Mouse (Mus musculus): Measurements from ENCODE around the gene Tuba1a. TPM values are rescaled to one million over a fixed set of nuclear protein-coding genes. Genes with fewer than 3 reads are reported as not detected.
"Not testable (repeated sequence)": the region's sequence is repeated elsewhere in the genome, so short reads cannot be mapped to it uniquely, and the experiment has no call there.

The Tuba1a gene
- polyA plus RNA-seq, 1 experiment from 2014 or later: 7,669 TPM

- ATAC-seq (ENCODE audit: low FRiP score) (no peak), DNase-seq (ENCODE audit: low spot score, missing footprints) (no peak)
- Histone ChIP-seq H3K27ac (ENCODE audit: low read depth, low read length) (no peak overlapping the region), H3K36me3 (ENCODE audit: control insufficient read depth, insufficient read depth, low read length) (no peaks in the 10 kb centered on the region), H3K4me3 (ENCODE audit: low read depth, low read length) (no peak overlapping the region), H3K27me3 (ENCODE audit: control insufficient read depth, insufficient read depth, low read length) (no peaks in the 10 kb centered on the region), H3K9me3 (ENCODE audit: control insufficient read depth, low read length) (no peaks in the 10 kb centered on the region), H3K9ac (ENCODE audit: low read length) (no peak overlapping the region), H3K4me2 (no peak overlapping the region), H3K4me1 (ENCODE audit: control insufficient read depth, insufficient read depth, low read length) (no peaks in the 10 kb centered on the region)
- WGBS: 79% methylated on average over 3 of the region's 3 CpGs
These were observed 28.8 kb downstream of the Tuba1a start for GRCm38 (mm10) chr15:98924682-98925081.

DNA sequence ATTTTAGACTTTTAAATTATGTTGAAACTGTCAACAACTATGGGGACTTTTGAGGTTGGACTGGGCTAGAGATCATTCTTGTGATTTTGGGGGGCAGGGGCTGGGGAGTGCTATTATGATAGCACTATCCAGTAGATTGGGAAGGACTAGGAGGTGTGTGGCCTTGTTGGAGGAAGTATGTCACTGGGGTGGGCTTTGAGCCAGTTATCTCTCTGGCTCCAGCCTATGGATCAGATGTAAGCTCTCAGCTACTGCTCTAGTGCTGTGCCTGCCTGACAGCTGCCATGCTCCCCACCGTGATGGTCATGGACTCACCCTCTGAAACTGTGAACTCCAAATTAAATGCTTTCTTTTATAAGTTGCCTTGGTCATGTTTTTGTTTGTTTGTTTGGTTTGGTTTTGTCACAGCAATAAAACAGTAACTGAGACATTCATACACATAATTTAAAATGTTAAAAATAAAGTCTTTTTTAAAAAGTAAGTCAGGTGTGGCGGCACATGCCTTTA lies 30.4 kb downstream of the Tuba1a start:
- H3K4me3 ChIP-seq (ENCODE audit: low read depth, low read length): no peak overlapping the region
- H3K4me1 ChIP-seq (ENCODE audit: control insufficient read depth, insufficient read depth, low read length): no peaks in the 10 kb centered on the region
- DNase-seq (ENCODE audit: low spot score, missing footprints) (no peak), ATAC-seq (ENCODE audit: low FRiP score) (no peak)
- no peaks in the 10 kb centered on the region for H3K27me3 ChIP-seq (ENCODE audit: control insufficient read depth, insufficient read depth, low read length)
- no peaks in the 10 kb centered on the region for H3K36me3 ChIP-seq (ENCODE audit: control insufficient read depth, insufficient read depth, low read length)
- H3K4me2 ChIP-seq: no peak overlapping the region
- no peak overlapping the region for H3K27ac ChIP-seq (ENCODE audit: low read depth, low read length)
- H3K9ac ChIP-seq (ENCODE audit: low read length): no peak overlapping the region
- 86% methylated on average over 2 of the region's 2 CpGs for WGBS
- H3K9me3 ChIP-seq (ENCODE audit: control insufficient read depth, low read length): no peaks in the 10 kb centered on the region

DNA sequence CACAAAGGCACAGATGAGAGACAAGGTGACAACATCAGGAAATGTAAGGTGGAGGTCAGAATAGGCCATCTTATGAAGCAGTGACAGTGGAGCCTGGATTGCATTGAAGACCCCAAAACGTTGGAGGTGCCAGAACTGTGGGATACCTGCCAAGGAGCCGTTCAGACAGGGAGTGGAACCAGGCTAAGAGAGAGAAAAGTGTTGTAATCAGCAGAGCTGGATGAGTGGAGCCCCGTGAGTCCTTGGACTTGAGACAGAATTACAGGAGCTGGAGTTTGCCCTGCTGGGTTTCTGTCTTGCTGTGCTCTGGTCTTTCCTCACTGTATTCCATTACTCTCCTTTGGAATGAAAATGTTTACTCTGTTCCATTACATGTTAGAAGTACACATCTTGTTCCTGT lies 30.9 kb downstream of the Tuba1a start:
- Histone ChIP-seq H3K27ac (ENCODE audit: low read depth, low read length) (no peak overlapping the region), H3K27me3 (ENCODE audit: control insufficient read depth, insufficient read depth, low read length) (no peaks in the 10 kb centered on the region), H3K9me3 (ENCODE audit: control insufficient read depth, low read length) (no peaks in the 10 kb centered on the region), H3K4me1 (ENCODE audit: control insufficient read depth, insufficient read depth, low read length) (no peaks in the 10 kb centered on the region), H3K4me2 (no peak overlapping the region), H3K4me3 (ENCODE audit: low read depth, low read length) (no peak overlapping the region), H3K36me3 (ENCODE audit: control insufficient read depth, insufficient read depth, low read length) (no peaks in the 10 kb centered on the region), H3K9ac (ENCODE audit: low read length) (no peak overlapping the region)
- ATAC-seq (ENCODE audit: low FRiP score) (no peak), DNase-seq (ENCODE audit: low spot score, missing footprints) (no peak)
- 57% methylated on average over 3 of the region's 3 CpGs for WGBS

DNA sequence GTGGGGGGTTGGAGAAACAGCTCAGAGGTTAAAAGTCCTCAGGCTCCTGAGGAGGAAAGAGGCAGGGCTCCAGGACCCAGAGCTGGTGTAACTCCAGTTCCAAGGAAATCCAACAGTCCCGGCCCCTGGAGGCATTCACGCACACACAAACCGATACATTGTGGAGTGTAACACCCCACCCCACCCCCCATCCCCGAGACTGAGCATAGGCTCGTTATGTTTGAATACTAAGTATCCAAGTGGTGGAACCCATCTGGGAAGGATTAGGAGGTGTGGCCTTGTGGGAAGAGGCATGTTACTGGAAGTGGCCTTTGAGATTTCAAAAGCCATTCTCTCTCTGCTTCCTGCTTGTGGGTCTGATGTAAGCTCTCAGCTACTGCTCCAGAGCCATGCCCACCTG lies 32.0 kb downstream of the Tuba1a start:
- WGBS: 85% methylated on average over 5 of the region's 5 CpGs
- Histone ChIP-seq H3K4me2 (no peak overlapping the region), H3K4me3 (ENCODE audit: low read depth, low read length) (no peak overlapping the region), H3K36me3 (ENCODE audit: control insufficient read depth, insufficient read depth, low read length) (no peaks in the 10 kb centered on the region), H3K27me3 (ENCODE audit: control insufficient read depth, insufficient read depth, low read length) (no peaks in the 10 kb centered on the region), H3K9ac (ENCODE audit: low read length) (no peak overlapping the region), H3K4me1 (ENCODE audit: control insufficient read depth, insufficient read depth, low read length) (peaks cover 4% of the 10 kb centered on the region), H3K9me3 (ENCODE audit: control insufficient read depth, low read length) (no peaks in the 10 kb centered on the region), H3K27ac (ENCODE audit: low read depth, low read length) (no peak overlapping the region)
- ATAC-seq (ENCODE audit: low FRiP score): no peak
- DNase-seq (ENCODE audit: low spot score, missing footprints): no peak

DNA sequence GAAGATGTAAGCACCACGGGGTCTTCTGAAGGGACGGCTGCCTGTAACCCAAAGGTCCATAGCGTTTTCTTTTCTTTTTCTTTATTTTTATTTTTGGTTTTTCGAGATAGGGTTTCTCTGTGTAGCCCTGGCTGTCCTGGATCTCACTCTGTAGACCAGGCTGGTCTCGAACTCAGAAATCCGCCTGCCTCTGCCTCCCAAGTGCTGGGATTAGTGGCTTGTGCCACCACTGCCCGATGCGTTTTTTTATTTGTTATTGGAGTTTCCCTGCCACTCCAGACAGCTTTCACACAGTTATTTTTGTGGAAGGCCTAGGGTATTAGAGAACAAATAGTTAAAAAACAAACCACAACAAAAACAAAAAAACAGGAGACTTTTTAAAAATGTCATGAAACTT lies 35.0 kb downstream of the Tuba1a start:
- H3K27ac ChIP-seq (ENCODE audit: low read depth, low read length); H3K9me3 ChIP-seq (ENCODE audit: control insufficient read depth, low read length); H3K36me3 ChIP-seq (ENCODE audit: control insufficient read depth, insufficient read depth, low read length); H3K27me3 ChIP-seq (ENCODE audit: control insufficient read depth, insufficient read depth, low read length); ATAC-seq (ENCODE audit: low FRiP score): not testable (repeated sequence)
- Histone ChIP-seq H3K9ac (ENCODE audit: low read length) (peak overlapping the region; percentile 89), H3K4me3 (ENCODE audit: low read depth, low read length) (peak overlapping the region; percentile 92), H3K4me2 (peak overlapping the region; percentile 59), H3K4me1 (ENCODE audit: control insufficient read depth, insufficient read depth, low read length) (peaks cover 11% of the 10 kb centered on the region)
- DNase-seq (ENCODE audit: low spot score, missing footprints): peak; percentile 76
- WGBS: 32% methylated on average over 8 of the region's 8 CpGs

DNA sequence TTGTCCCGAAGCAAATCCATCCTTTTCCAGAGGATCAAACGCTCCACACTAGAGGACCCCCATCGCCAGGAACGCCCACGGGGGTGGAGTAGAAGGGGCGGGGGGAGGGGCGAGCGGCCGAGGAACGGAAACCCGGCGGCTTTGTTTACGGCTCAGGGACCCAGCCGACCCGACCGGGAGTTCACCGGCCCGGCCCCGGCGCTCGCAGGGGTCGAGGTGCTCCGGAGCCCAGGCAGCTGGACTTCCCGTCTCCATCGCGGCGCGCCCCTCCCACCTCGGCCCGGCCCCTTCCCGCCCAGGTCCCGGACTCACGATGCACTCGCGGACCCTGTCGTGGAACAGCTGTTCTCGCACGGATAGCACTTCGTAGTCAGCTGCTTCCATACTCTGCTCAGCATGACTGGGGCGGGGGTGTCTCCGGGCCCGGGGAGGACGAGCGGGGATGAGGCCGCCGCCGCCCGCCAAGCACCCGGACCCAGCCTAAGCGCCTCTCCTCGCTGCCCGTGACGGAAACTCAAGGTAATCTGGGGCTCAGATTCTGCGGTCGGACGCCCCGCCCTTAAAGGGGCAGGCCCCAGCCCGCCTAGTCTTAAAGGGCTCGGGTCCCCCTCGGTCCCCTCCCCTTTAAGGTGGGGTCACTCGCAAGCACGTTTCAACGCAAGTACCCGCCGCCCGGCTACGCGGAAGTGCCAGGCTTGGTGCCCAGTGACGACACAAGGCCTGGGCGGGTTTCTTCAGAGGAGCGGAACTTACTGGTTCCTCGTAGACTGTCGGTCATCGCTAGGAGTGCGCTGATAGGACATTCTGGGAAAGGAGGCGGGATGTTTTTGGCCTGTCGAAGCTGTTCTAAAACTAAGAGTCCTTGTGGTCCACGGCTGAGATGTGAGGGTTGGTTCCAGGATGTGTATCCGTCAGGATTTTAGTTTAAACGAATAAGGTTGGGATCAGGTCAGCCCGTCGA lies 35.7 kb downstream of the Tuba1a start, which contains the start of gene Lmbr1l:
Lmbr1l (minus strand) TSS at position 694 of the 961 bp plus-strand sequence.
- Histone ChIP-seq H3K36me3 (ENCODE audit: control insufficient read depth, insufficient read depth, low read length) (no peaks in the 10 kb centered on the region), H3K4me3 (ENCODE audit: low read depth, low read length) (peak within 1 kb of the TSS; percentile 92)
- peak; percentile 98 for ATAC-seq (ENCODE audit: low FRiP score)

DNA sequence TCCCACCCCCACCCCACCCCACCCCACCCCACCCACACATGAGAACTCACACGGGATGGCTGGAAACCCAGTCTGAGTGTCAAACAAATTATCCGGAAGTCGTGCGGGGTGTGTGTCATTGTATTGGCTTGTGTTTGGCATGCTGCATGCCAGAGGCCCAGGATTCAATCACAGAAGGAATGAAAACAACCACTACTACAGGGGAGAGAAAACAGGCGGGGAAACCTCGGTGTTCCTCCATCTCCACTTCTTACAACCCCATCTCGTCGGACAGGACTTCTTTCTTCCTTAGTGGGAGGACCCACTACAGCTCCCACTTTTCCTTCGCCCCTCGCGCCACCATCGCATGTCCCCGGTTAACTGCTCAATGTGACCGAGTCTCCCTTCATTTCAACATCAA lies 36.4 kb downstream of the Tuba1a start:
- H3K4me1 ChIP-seq (ENCODE audit: control insufficient read depth, insufficient read depth, low read length): peaks cover 11% of the 10 kb centered on the region
- H3K4me2 ChIP-seq: peak overlapping the region; percentile 59
- peak overlapping the region; percentile 89 for H3K9ac ChIP-seq (ENCODE audit: low read length)
- no peaks in the 10 kb centered on the region for H3K9me3 ChIP-seq (ENCODE audit: control insufficient read depth, low read length)
- peak overlapping the region; percentile 92 for H3K4me3 ChIP-seq (ENCODE audit: low read depth, low read length)
- under 1% methylated on average over 14 of the region's 14 CpGs for WGBS
- ATAC-seq (ENCODE audit: low FRiP score): peak; percentile 0; the same call in 1 of the 2 replicates
- DNase-seq (ENCODE audit: low spot score, missing footprints): no peak
- peaks cover under 1% of the 10 kb centered on the region; the same call in 1 of the 2 replicates for H3K36me3 ChIP-seq (ENCODE audit: control insufficient read depth, insufficient read depth, low read length)
- peak overlapping the region; percentile 89 for H3K27ac ChIP-seq (ENCODE audit: low read depth, low read length)
- no peaks in the 10 kb centered on the region for H3K27me3 ChIP-seq (ENCODE audit: control insufficient read depth, insufficient read depth, low read length)

More for the DNA sequence above, 35.7 kb downstream of the Tuba1a start, which contains the start of gene Lmbr1l:
- Histone ChIP-seq H3K27me3 (ENCODE audit: control insufficient read depth, insufficient read depth, low read length) (no peaks in the 10 kb centered on the region), H3K9me3 (ENCODE audit: control insufficient read depth, low read length) (no peaks in the 10 kb centered on the region), H3K4me2 (peak within 1 kb of the TSS; percentile 59), H3K4me1 (ENCODE audit: control insufficient read depth, insufficient read depth, low read length) (peaks cover 11% of the 10 kb centered on the region), H3K27ac (ENCODE audit: low read depth, low read length) (peak within 1 kb of the TSS; percentile 89), H3K9ac (ENCODE audit: low read length) (peak within 1 kb of the TSS; percentile 89)
- under 1% methylated on average over 82 of the region's 82 CpGs for WGBS
- peak; percentile 99 for DNase-seq (ENCODE audit: low spot score, missing footprints)

DNA sequence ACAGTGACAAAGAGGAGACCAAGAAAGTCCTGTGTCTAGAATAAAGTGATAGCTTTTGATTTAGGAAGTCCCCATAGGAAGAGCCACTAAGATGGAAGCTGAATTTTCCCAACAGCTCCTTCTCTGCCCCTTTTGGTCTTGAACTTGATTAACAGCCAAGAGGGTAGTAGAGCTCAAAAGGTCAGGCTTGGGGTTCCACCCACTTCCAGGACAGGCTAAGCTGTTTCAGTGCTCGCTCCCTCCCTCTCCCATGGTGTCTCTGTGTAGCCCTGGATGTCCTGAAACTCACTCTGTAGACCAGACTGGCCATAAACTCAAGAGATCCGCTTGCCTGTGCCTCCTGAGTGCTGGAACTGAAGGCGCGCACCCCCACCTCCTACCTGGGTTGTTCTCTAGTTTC lies 37.5 kb downstream of the Tuba1a start:
- peaks cover 11% of the 10 kb centered on the region for H3K4me1 ChIP-seq (ENCODE audit: control insufficient read depth, insufficient read depth, low read length)
- peak overlapping the region; percentile 59 for H3K4me2 ChIP-seq
- no peak overlapping the region for H3K9ac ChIP-seq (ENCODE audit: low read length)
- H3K27me3 ChIP-seq (ENCODE audit: control insufficient read depth, insufficient read depth, low read length): no peaks in the 10 kb centered on the region
- no peak overlapping the region for H3K4me3 ChIP-seq (ENCODE audit: low read depth, low read length)
- no peaks in the 10 kb centered on the region for H3K9me3 ChIP-seq (ENCODE audit: control insufficient read depth, low read length)
- H3K36me3 ChIP-seq (ENCODE audit: control insufficient read depth, insufficient read depth, low read length): peaks cover 9% of the 10 kb centered on the region; the same call in 1 of the 2 replicates
- ATAC-seq (ENCODE audit: low FRiP score) (no peak), DNase-seq (ENCODE audit: low spot score, missing footprints) (no peak)
- WGBS: 89% methylated on average over 4 of the region's 4 CpGs
- no peak overlapping the region for H3K27ac ChIP-seq (ENCODE audit: low read depth, low read length)

- Histone ChIP-seq H3K4me1 (ENCODE audit: control insufficient read depth, insufficient read depth, low read length) (peaks cover 11% of the 10 kb centered on the region), H3K4me3 (ENCODE audit: low read depth, low read length) (no peak overlapping the region), H3K27ac (ENCODE audit: low read depth, low read length) (no peak overlapping the region), H3K9ac (ENCODE audit: low read length) (no peak overlapping the region), H3K27me3 (ENCODE audit: control insufficient read depth, insufficient read depth, low read length) (no peaks in the 10 kb centered on the region), H3K4me2 (no peak overlapping the region), H3K9me3 (ENCODE audit: control insufficient read depth, low read length) (no peaks in the 10 kb centered on the region), H3K36me3 (ENCODE audit: control insufficient read depth, insufficient read depth, low read length) (peaks cover 15% of the 10 kb centered on the region; the same call in 1 of the 2 replicates)
- no peak for DNase-seq (ENCODE audit: low spot score, missing footprints)
- 92% methylated on average over 6 of the region's 6 CpGs for WGBS
- no peak for ATAC-seq (ENCODE audit: low FRiP score)
These were observed 38.6 kb downstream of the Tuba1a start for GRCm38 (mm10) chr15:98914903-98915302.
